Mouse (Mus musculus) CH12.LX (cell line): ENCODE data around the gene E2f3. TPM values are rescaled to one million over a fixed set of nuclear protein-coding genes. Genes with fewer than 3 reads are reported as not detected.

Source experiments
- DNase-seq: peaks from one replicate; pipeline ENCODE4 v3.0.0-alpha.2; 2013; ENCODE audit errors: extremely low read depth
- H3K27ac ChIP-seq: 2 replicates; pipeline ENCODE4 v1.5.1; 2012; ENCODE audit warnings: low read depth, mild to moderate bottlenecking, control low read depth, moderate library complexity; ENCODE audit not compliant: insufficient read depth
- H3K27me3 ChIP-seq: replicated peaks from 2 replicates; pipeline ENCODE3; 2012; ENCODE audit warnings: inconsistent platforms
- H3K36me3 ChIP-seq, 2 experiments: replicated peaks in 1 of 2; 2 replicates each; pipeline versions ENCODE3 to v1.6.1; 2012; ENCODE audit warnings: inconsistent platforms in 1 of 2, low read length in 1 of 2, mild to moderate bottlenecking in 1 of 2, mixed read lengths in 1 of 2, moderate library complexity in 1 of 2; ENCODE audit not compliant: control insufficient read depth in 1 of 2, insufficient read depth in 1 of 2
- H3K4me1 ChIP-seq, 2 experiments: 2 replicates each; pipeline ENCODE4 v1.6.1; 2012; ENCODE audit warnings: inconsistent platforms in 1 of 2, moderate library complexity in 1 of 2; ENCODE audit not compliant: insufficient read depth in 2 of 2, control insufficient read depth in 1 of 2
- H3K4me2 ChIP-seq: 2 replicates; pipeline ENCODE4 v1.6.1; 2012; ENCODE audit warnings: low read depth, mild to moderate bottlenecking, control low read depth; ENCODE audit not compliant: poor library complexity, insufficient read depth, severe bottlenecking
- H3K4me3 ChIP-seq, 3 experiments: fragments of 150-350 bp in 1 of 3; sonication (generic) in 1 of 3; replicated peaks in 1 of 3; 2 replicates each; pipeline versions ENCODE3 to v1.5.1; 2011 to 2012; ENCODE audit warnings: low read depth in 2 of 3, low read length in 2 of 3, mild to moderate bottlenecking in 2 of 3, moderate library complexity in 2 of 3, control low read depth in 1 of 3, improper control_type of control experiment in 1 of 3, inconsistent platforms in 1 of 3, mixed read lengths in 1 of 3; ENCODE audit not compliant: poor library complexity in 1 of 3
- H3K79me2 ChIP-seq: replicated peaks from 2 replicates; pipeline ENCODE4 v1.6.1; 2012; ENCODE audit warnings: mild to moderate bottlenecking, moderate library complexity; ENCODE audit not compliant: control insufficient read depth, poor library complexity, insufficient read depth, severe bottlenecking; ENCODE audit errors: extremely low read depth
- H3K9ac ChIP-seq: 2 replicates; pipeline ENCODE4 v1.6.1; 2012; ENCODE audit warnings: low read depth, mild to moderate bottlenecking, control low read depth, moderate library complexity; ENCODE audit not compliant: insufficient read depth
- H3K9me3 ChIP-seq: replicated peaks from 2 replicates; pipeline ENCODE3; 2012; ENCODE audit warnings: low read length, inconsistent platforms, mixed read lengths
- CHD1 ChIP-seq: IDR thresholded peaks from 2 replicates; pipeline ENCODE4 v1.6.1; 2012; ENCODE audit warnings: low read depth, low read length, improper control_type of control experiment, inconsistent platforms
- CHD2 ChIP-seq: IDR thresholded peaks from 2 replicates; pipeline ENCODE4 v1.6.1; 2011; ENCODE audit warnings: low read length, improper control_type of control experiment
- E2F4 ChIP-seq: IDR thresholded peaks from 2 replicates; pipeline ENCODE4 v1.6.1; 2011; ENCODE audit warnings: low read depth, low read length, improper control_type of control experiment; ENCODE audit not compliant: insufficient replicate concordance
- EP300 ChIP-seq: IDR thresholded peaks from 2 replicates; pipeline ENCODE4 v1.6.1; 2011; ENCODE audit warnings: low read length, improper control_type of control experiment
- IRF4 ChIP-seq: IDR thresholded peaks from 2 replicates; pipeline ENCODE4 v1.6.1; 2014; ENCODE audit warnings: low read depth, mild to moderate bottlenecking, inconsistent platforms, low read length, improper control_type of control experiment
- KAT2A ChIP-seq: IDR thresholded peaks from 2 replicates; pipeline ENCODE4 v1.6.1; 2012; ENCODE audit warnings: low read length, improper control_type of control experiment, inconsistent platforms; ENCODE audit not compliant: insufficient replicate concordance
- MAFK ChIP-seq: IDR thresholded peaks from 2 replicates; pipeline ENCODE4 v1.6.1; 2011; ENCODE audit warnings: low read length, improper control_type of control experiment; ENCODE audit not compliant: insufficient replicate concordance
- MEF2A ChIP-seq: IDR thresholded peaks from 2 replicates; pipeline ENCODE4 v1.6.1; 2014; ENCODE audit warnings: low read depth, mild to moderate bottlenecking, inconsistent platforms, low read length, improper control_type of control experiment, borderline replicate concordance
- MXI1 ChIP-seq: IDR thresholded peaks from 2 replicates; pipeline ENCODE4 v1.6.1; 2011; ENCODE audit warnings: mild to moderate bottlenecking, low read depth, low read length, improper control_type of control experiment
- MYC ChIP-seq: IDR thresholded peaks from 2 replicates; pipeline ENCODE4 v1.6.1; 2011; ENCODE audit warnings: low read depth, mild to moderate bottlenecking, improper control_type of control experiment, low read length
- POLR2A ChIP-seq: IDR thresholded peaks from 2 replicates; pipeline ENCODE4 v1.6.1; 2011; ENCODE audit warnings: low read depth, mild to moderate bottlenecking, improper control_type of control experiment, low read length
- RAD21 ChIP-seq: IDR thresholded peaks from 2 replicates; pipeline ENCODE4 v1.6.1; 2011; ENCODE audit warnings: low read depth, mild to moderate bottlenecking, low read length, improper control_type of control experiment, moderate library complexity
- RCOR1 ChIP-seq: conservative IDR thresholded peaks from 2 replicates; pipeline ENCODE4 v1.6.1; 2012; ENCODE audit warnings: low read depth, mild to moderate bottlenecking, inconsistent platforms, low read length, improper control_type of control experiment
- SIN3A ChIP-seq: IDR thresholded peaks from 2 replicates; pipeline ENCODE4 v1.6.1; 2012; ENCODE audit warnings: low read length, improper control_type of control experiment, inconsistent platforms
- SMC3 ChIP-seq: IDR thresholded peaks from 2 replicates; pipeline ENCODE4 v1.6.1; 2011; ENCODE audit warnings: low read depth, low read length, improper control_type of control experiment
- USF1 ChIP-seq: IDR thresholded peaks from 2 replicates; pipeline ENCODE4 v1.6.1; 2014; ENCODE audit warnings: low read depth, mild to moderate bottlenecking, inconsistent platforms, low read length, improper control_type of control experiment
- USF2 ChIP-seq: conservative IDR thresholded peaks from 2 replicates; pipeline ENCODE4 v1.6.1; 2011; ENCODE audit warnings: low read depth, low read length, improper control_type of control experiment
- ZMIZ1 ChIP-seq: IDR thresholded peaks from 2 replicates; pipeline ENCODE4 v1.6.1; 2012; ENCODE audit warnings: low read depth, mild to moderate bottlenecking, inconsistent platforms, low read length, improper control_type of control experiment
- ZNF384 ChIP-seq: IDR thresholded peaks from 2 replicates; pipeline ENCODE4 v1.6.1; 2012; ENCODE audit warnings: low read depth, low read length, improper control_type of control experiment, inconsistent platforms
- dilution Hi-C: fragments of 300-500 bp; cut with MboI; formaldehyde crosslinking; loops from 2 replicates; pipeline ENCODE4 v1.14.3; 2020; ENCODE audit warnings: low sequenced_read_pairs; ENCODE audit not compliant: extremely low pct_unique_long_range_greater_than_20kb, extremely low pct_ligation_motif_present
- in situ Hi-C: fragments of 300-500 bp; cut with MboI; formaldehyde crosslinking; loops from 3 replicates; pipeline ENCODE4 v1.14.3; 2019; ENCODE audit warnings: low sequenced_read_pairs, low pct_ligation_motif_present, low pct_unique_long_range_greater_than_20kb, mixed read lengths
- polyA plus RNA-seq: library from polyadenylated mRNA; unstranded; fragments of >175 nt; gene quantifications from 2 replicates; pipeline ENCODE4 v1.2.1, GENCODE M21; 2012; ENCODE audit warnings: low read depth; ENCODE audit not compliant: insufficient read length
- total RNA-seq, 2 experiments: library from RNA; depleted of rRNA; stranded (reverse); fragments of 300-350 nt in 1 of 2; fragments of >200 nt in 1 of 2; gene quantifications; 2 replicates each; pipeline ENCODE4 v1.2.3; 2012 to 2014

The E2f3 gene
- total and polyA plus RNA-seq, 3 experiments, result 7.6 to 20.7 (median 12.9) TPM

DNA sequence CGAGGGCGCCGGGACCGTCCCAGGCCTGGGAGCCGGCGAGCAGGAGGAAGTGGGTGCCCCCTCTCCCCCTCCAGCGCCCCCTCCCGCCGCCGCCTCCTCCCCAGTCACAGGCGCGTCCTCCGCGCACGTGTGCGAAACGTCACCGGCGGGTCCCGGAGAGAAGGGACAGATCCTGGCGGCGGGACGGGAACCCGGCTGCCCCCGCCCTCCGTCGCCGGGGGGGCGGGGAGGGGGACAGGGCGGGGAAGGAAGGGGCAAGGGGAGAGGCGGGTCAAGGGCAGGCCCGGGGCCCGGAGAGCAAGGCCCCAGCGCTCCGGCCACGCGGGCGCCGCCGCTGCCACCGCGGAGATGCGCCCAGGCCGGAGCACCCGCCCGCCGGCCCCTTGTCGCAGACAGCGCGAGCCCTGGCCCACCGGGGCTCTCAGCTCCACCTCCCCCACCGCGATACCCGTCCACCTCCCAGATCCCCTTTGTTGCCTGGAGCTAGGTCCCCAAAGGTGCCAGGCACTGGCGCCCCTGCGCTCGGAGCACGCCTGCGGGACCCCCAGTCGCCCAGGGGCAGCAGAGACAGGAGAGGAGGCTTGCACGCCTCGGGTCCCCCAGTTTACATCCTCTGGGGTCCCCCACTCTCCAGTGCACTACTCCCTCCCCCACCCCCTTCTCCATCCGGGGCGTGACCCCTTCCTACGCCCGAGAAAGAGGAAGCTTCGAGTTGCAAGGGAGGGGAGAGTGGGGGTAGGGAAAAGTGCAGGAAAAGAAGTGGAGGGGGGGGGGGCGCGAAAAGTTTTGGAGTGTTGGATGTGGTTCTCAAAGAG lies 1.4 kb downstream of the E2f3 start (continued):
- TF ChIP-seq EP300, result no peak
- no peak for TF ChIP-seq RAD21
- TF ChIP-seq SMC3, result no peak
- no peak; the same call in 1 of the 2 replicates for TF ChIP-seq ZMIZ1
- no peak for TF ChIP-seq KAT2A

DNA sequence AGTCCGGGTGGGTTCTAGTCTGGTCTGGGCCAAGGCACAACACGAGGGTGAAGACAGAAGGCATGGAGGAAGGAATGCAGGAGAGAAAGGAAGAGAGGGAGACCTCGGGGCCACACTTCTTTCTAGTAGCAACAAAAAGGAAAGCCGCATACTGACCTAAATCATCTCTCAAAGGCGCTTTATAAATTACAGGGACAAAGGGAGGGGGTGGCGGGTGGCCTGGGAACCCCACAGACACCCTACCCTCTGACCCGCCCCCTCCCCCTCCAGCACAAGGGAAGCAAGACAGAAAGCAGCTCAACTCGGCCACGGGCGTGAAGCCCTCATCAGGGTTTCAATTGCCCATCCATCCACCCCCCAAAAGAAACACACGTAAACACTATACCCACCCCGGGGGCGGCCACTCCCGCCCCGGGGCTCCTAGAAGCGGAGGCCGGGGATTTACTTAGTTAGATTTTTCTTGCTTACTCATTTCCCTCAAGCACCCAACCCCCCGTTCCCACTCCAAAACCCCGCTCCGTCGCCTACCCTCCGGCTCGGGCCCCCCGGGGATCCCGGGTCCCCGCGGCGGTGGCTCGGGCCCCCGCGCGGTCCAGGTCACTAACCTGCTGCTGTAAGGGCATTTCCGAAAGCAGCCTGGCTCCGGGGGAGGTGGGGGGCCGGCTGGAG lies 2.2 kb downstream of the E2f3 start:
- H3K27ac ChIP-seq, result peak overlapping the region; percentile 85
- H3K27me3 ChIP-seq, result no peaks in the 10 kb centered on the region
- in situ Hi-C loops, result no loop called here
- peaks cover 7 to 49% of the 10 kb centered on the region in 2 experiments for H3K4me1 ChIP-seq
- dilution Hi-C loops, result no loop called here
- no peaks in the 10 kb centered on the region for H3K9me3 ChIP-seq
- peak overlapping the region; percentile 60 for H3K4me2 ChIP-seq
- H3K4me3 ChIP-seq, result peak overlapping the region; percentile 70 to 94 (median 79)
- no peak; the same call in 1 of the 2 replicates for TF ChIP-seq SMC3
- peak; percentile 32; the same call in 1 of the 2 replicates for TF ChIP-seq MXI1
- TF ChIP-seq IRF4, result peak; percentile 77
- TF ChIP-seq MAFK, result peak; percentile 55; the same call in 1 of the 2 replicates
- TF ChIP-seq KAT2A, result no peak
- no peak for TF ChIP-seq USF1
- no peak for TF ChIP-seq MYC
- no peak for TF ChIP-seq E2F4
- 0 out of 2 replicates have a peak, but pooled peaks have one; percentile 43 for TF ChIP-seq EP300
- peak; percentile 28; the same call in 1 of the 2 replicates for TF ChIP-seq MEF2A
- 0 out of 2 replicates have a peak, but pooled peaks have one; percentile 34 for TF ChIP-seq RCOR1
- TF ChIP-seq USF2, result no peak
- TF ChIP-seq CHD2, result peak; percentile 52
- no peak for TF ChIP-seq ZNF384
- peak; percentile 41 for TF ChIP-seq POLR2A
- TF ChIP-seq CHD1, result no peak
- TF ChIP-seq SIN3A, result peak; percentile 62
- H3K9ac ChIP-seq, result peak overlapping the region; percentile 81
- DNase-seq, result peak; percentile 58
- peaks cover 3 to 10% of the 10 kb centered on the region in 2 experiments for H3K36me3 ChIP-seq
- H3K79me2 ChIP-seq, result peaks cover 55% of the 10 kb centered on the region
